Mouse (Mus musculus) adrenal gland, adult 8-10 months (tissue): ENCODE measurements around the gene Fabp6. TPM values are rescaled to one million over a fixed set of nuclear protein-coding genes. Genes with fewer than 3 reads are reported as not detected.

ENCODE experiments used
- DNase-seq: peaks from one replicate; pipeline ENCODE4 v3.0.0; 2022
- total RNA-seq, 4 experiments: library from RNA; stranded (reverse); gene quantifications; 2 replicates each; pipeline ENCODE4 v1.2.4; 2022

Fabp6 gene
- not detected for total RNA-seq

DNA sequence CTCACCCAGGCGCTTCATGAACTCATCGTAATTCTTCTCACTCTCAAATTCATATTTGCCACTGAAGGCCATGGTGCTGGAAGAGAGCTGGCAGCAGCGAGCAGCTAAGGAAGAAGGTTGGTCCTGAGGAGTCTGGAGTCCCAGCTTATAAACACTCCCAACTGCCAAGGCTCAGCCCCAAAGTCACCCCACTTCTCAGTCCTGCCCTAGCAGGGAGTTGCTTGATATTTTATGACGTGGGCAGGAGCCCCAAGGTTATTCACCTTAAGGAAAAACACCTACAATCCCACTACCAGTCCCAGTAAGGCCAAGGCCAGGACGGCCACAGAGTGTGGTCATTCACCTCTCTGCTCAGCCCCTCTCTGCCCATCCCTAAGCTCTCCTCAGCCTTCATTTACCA, at the start of gene Fabp6:
Fabp6 (minus strand) TSS at position 101 of the 400 bp plus-strand sequence.
- no peak for DNase-seq

DNA sequence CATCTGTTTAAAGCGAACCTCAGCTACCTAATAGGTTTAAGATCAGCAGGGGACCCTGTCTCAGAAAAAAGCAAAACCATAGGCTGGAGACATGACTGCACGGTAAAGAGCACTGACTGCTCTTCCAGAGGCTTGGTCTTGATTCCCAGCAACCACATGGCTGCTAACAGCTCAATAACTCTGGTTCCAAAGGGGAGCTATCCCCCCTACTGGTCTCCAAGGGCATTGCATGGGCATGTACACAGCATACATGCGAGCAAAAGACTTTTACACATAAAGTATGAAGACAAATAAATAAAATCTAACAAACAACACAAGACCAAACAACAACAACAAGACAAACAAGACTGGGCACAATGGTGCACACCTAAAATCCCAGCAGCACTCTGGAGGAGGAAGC, 43.9 kb upstream of the Fabp6 start:
- no peak for DNase-seq

DNA sequence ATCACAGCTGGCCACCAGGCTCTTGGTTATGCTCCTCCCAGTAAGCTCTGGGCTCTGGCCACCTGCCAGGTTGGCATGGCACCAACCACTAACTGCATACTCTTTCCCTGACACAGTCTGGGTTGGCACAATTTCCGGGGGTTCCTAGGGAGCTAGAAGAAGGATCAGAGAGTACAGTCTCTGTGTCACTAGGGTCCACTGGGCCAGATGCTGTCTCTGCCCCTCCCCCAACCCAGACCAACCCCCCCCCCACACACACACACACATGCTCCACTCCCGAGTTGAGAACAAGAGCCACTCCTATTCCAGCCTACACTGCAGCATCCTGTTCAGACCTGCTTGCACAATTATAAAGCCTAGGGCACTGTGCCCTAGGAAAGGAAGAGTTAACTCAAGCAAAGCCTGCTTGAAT, 41.8 kb upstream of the Fabp6 start:
- peak; percentile 82 for DNase-seq

GRCm38 (mm10) chr11:43638486-43638885, 37.1 kb upstream of the Fabp6 start:
- no peak for DNase-seq

DNA sequence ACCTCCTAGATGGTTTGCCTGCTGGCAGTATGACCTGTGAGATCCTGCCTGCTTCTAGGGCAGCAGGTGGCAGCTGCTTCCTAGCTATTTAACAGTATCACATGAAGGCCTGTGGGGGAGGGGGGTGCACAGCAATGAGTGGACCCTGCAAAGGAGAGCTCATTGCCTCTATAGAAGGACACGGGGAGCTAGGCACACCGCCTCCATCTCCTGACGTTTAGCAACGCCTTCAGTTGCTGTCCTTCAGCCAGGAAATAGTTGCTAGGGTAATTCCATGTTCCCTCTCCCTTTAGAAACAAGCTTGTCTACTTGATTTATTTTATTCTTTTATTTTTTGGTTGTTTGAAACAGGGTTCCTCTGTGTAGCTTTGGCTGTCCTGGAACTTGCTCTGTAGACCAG, 35.4 kb upstream of the Fabp6 start:
- DNase-seq = no peak

GRCm38 (mm10) chr11:43633658-43634401, 32.5 kb upstream of the Fabp6 start:
- DNase-seq = peak; percentile 45

DNA sequence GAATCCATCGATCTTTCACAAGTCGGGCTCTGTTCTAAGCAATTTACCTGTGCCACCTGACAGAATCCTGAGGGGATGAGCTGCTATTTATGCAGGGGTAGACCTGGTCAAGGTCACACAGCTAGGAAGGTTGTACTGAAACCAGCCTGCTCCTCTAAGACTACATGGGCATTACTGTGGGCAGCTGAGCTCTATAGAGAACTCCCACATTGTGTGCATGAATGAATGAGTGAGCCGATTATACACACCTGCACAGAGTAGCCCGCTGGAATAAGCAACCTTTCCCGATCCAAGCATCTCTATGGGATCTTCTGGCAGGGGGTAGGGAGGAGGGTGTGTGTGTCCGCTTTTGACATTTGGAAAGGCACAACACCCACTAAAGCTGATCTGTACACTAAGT, 31.8 kb upstream of the Fabp6 start:
- no peak for DNase-seq

DNA sequence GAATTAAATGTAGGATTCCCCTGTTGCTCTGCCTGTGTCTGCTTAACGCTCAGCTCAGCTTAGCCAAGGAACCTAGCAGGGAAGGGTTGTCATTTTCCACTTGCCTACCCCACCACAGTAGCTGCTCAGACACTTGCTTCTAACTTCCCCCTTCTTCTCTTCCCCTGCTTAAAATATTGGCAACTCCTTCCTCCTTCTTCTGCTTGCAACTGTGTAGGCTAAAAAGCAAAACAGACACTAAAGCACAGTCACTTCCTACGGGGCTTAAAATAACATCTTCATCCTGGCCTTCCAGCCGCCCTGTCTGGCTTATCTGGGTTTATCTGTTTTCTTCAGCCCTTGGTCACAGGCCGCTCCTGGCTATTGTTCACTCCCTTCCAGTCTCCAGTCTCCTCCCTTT, 31.2 kb upstream of the Fabp6 start:
- no peak for DNase-seq

- DNase-seq = no peak
These were observed 30.3 kb upstream of the Fabp6 start for GRCm38 (mm10) chr11:43631645-43632044.

GRCm38 (mm10) chr11:43626927-43627645, 25.7 kb upstream of the Fabp6 start:
- no peak for DNase-seq

DNA sequence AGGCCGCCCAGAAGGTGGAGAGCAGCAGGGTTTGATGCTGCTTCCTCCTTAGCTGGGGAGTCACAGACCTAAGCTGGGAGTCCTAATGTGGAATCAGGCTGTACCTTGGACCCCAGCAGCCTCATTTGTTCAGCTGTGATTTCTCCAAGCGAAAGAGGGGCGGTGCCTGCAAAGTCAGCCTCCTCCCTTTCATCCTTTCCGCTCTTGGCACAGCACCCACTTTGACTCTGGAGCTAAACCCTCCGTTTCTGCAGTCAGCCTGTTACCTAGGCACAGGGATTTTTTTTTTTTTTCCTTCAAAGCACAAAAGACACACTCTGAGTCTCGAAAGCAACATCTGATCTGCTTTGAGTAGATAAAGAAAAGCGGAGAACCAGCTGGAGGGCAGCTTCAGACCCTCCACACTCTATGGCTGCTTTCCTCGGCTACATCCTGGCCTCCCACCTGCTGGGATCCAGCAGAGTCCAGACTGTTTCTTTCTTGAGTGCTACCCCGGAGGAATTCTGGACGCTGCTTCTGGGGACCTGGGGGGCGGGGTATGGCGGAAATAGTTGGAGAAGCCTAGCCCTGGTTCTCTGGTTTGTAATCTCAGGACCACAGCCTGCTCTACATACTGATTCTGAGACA, 25.1 kb upstream of the Fabp6 start:
- peak; percentile 48 for DNase-seq

- no peak for DNase-seq
These were observed 23.0 kb upstream of the Fabp6 start for GRCm38 (mm10) chr11:43624341-43624740.

- no peak for DNase-seq
These were observed 20.4 kb upstream of the Fabp6 start for GRCm38 (mm10) chr11:43621769-43622168.

GRCm38 (mm10) chr11:43618403-43618802, 17.1 kb upstream of the Fabp6 start:
- DNase-seq = no peak

GRCm38 (mm10) chr11:43617924-43618323, 16.6 kb upstream of the Fabp6 start:
- DNase-seq = no peak

DNA sequence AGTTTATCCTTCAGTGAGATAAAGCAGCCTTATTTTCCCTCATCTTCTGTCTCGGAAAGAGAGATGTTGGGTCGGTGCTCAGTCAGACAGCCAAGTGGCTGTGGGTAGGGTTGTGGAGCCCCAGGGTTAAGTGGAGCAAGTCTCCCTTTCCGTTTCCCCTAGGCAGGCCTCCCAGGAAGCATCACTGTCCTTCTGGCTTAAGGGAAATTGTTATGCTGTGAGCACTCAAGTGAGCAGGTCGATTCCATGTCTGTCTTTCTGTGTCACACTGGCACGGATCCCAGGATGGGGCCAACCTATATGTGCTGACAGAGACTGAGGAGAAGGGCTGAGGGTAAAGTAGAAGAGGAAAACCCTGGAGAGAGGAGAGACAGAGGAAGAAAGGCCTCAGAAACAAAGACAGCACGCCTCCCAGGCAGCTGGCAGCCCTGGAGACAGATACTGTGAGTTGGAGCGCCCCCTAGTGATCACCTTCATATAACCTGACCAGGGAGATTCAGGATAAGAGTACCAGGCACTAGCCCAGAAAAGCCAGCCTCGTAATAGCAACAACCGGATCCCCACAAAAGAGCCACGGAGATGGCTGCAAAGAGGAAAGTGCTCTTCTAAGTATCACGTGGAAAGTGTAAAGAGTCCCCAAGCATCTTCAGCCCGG, 11.6 kb upstream of the Fabp6 start:
- DNase-seq = peak; percentile 64

- DNase-seq = no peak
These were observed 9.3 kb upstream of the Fabp6 start for GRCm38 (mm10) chr11:43610662-43611033.

- no peak for DNase-seq
These were observed 8.8 kb upstream of the Fabp6 start for GRCm38 (mm10) chr11:43610006-43610661.

DNA sequence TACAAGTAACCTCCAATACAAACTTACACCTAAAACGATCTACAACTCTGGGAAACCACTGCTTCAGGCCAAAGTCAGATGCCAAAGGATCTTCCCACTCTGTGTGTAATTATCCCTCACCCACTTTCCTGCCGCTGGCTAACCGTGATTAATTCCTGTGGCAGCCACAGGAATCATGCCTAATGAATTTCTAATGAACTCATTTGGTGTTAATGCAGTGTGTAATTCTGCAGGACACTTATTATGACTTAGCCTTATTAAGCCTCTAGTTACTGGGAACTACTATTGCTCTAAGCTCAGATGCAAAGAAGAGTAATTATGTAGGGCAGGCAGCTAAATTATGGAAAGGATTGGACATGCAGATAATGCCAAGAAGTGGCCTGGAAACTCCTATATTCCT, 7.1 kb upstream of the Fabp6 start:
- DNase-seq = no peak

DNA sequence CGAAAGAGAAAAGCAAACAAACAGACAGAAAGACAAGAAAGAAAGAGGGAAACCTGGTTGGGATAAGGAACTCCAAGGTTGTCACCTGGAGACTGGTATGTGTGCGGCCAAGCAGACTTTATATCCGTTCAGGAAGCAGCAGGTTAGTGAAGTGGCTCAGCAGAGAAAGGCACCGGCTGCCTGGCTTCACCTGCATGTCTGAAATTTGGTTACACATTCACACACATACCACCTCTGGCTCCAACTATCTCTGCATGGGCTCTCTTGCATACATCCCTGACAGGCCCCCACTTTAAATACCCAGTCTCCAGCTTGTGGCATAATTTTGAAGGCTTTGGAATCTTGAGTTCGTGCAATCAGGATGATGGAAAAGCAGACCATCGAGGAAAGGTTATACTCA, 4.5 kb upstream of the Fabp6 start:
- no peak for DNase-seq

DNA sequence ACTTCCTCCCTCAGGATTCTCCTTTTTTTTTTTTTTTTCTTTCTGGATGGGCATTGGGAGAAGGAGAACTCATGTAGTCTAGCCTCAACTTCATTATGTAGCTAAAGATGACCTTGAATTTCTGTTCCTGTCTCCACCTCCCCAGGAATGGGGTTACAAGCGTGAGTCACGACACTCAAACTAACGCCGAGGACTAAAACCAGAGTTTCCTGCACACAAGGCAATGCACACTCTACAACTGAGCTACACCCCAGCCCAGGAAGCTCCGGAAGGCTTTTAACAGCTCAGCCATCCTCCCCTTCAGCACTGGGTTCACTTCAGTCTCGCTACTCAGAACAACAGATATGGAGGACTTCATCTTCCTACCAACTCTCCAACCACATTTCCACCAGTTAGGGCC, 3.6 kb upstream of the Fabp6 start:
- DNase-seq = no peak

DNA sequence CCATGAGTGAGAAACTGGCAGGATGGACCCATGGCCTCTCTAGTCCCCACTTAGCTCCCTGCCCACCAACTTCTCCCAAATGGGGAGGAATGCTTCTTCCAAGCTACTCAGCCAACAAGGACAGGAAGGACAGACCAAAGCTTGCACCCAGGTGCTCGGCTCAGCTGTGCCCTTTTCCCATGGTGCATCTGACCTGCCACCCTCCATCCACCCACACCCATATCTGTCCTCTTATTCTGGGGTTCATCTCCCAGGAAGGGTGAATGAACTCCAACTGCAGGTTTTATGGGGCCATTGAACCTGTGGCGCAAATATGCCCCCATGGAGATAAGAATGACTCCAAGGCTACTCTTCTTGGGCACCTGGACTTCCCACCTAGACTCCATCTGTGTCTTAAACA, 2.9 kb upstream of the Fabp6 start:
- no peak for DNase-seq
